Mouse (Mus musculus): ENCODE results near the gene Gsta1.
"Not testable (repeated sequence)": the region's sequence is repeated elsewhere in the genome, so short reads cannot be mapped to it uniquely, and the experiment has no call there.

DNA sequence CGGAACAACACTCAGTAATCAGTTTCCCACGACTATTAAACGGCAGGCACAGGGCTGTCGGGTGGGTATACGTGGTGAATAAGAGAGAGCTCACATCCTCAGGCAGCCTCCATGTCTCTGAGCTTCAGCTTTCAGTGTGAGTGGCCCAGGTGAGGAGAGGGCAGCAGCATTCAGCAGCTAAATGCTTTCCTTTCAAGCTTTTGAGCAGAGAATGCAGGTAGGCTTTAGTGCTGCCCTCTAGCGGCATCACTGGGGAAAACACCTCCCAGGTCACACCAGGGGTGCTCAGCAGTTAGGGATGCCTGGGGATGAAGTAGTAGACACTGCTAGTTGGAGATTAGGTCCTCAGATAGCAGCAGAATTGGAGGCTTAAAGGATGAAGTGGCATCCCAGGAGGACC, 29.2 kb downstream of the Gsta1 start:
- TF ChIP-seq CTCF (IDR thresholded peaks at IDR 0.05 in 2 of 3, conservative IDR thresholded peaks at IDR 0.05 in 1 of 3; ENCODE audit: control insufficient read depth in 1 of 3, insufficient read depth in 1 of 3, low read depth in 2 of 3, low read length in 3 of 3, poor library complexity in 1 of 3, severe bottlenecking in 1 of 3): peak; percentile 20 to 38 (median 25); a peak in 4 of 6 replicates
- TF ChIP-seq RCOR1 (IDR thresholded peaks at IDR 0.05; ENCODE audit: low read depth, low read length); GATA1 (IDR thresholded peaks at IDR 0.05; ENCODE audit: low read depth, low read length); EP300 (IDR thresholded peaks at IDR 0.05; ENCODE audit: low read depth in 1 of 2, low read length in 2 of 2); ZKSCAN1 (IDR thresholded peaks at IDR 0.05; ENCODE audit: low read depth, low read length); TAL1 (IDR thresholded peaks at IDR 0.05; ENCODE audit: low read length); POLR2AphosphoS5 (IDR thresholded peaks at IDR 0.05; ENCODE audit: borderline replicate concordance, low read depth, low read length); HCFC1 (IDR thresholded peaks at IDR 0.05; ENCODE audit: low read depth, low read length); CHD1 (IDR thresholded peaks at IDR 0.05; ENCODE audit: low read depth, low read length); POLR2A (IDR thresholded peaks at IDR 0.05; ENCODE audit: control insufficient read depth in 1 of 2, insufficient read depth in 1 of 2, low read depth in 1 of 2, low read length in 2 of 2, poor library complexity in 1 of 2): not testable (repeated sequence)

All from MEL (cell line).